ENCODE assay signal across 8 mouse cellular contexts in genomic region chr16:96199913-96200701, GRCm38 (mm10). TPM values are rescaled to one million over a fixed set of nuclear protein-coding genes. Genes with fewer than 3 reads are reported as not detected.
DNase-seq lines count a peak whose midpoint lies in the region; ATAC-seq lines count a peak whose summit lies in the region.

Sh3bgr (plus strand) TSS chr16:96200450.

- H3K4me3 ChIP-seq in embryonic facial prominence, embryonic 15.5 days (replicated peaks) = peak within 1 kb of the TSS; percentile 6
- H3K4me3 ChIP-seq in heart, embryonic 14.5 days (ENCODE audit: control insufficient read depth in 1 of 2, insufficient read depth in 1 of 2, low read depth in 1 of 2, low read length in 2 of 2) = peak within 1 kb of the TSS; percentile 44 to 84
- peak within 1 kb of the TSS; percentile 19; the same call in 1 of the 2 replicates for H3K4me3 ChIP-seq in stomach, embryonic 14.5 days (ENCODE audit: low read depth, low read length)

- no peaks in the 10 kb centered on the region for H3K27me3 ChIP-seq in embryonic facial prominence, embryonic 15.5 days
- no peaks in the 10 kb centered on the region for H3K27me3 ChIP-seq in heart, embryonic 14.5 days (ENCODE audit: control insufficient read depth, insufficient read depth, low read length)
- no peaks in the 10 kb centered on the region for H3K27me3 ChIP-seq in stomach, embryonic 14.5 days (ENCODE audit: control insufficient read depth, insufficient read depth, low read length)

- WGBS in embryonic facial prominence, embryonic 15.5 days = 9% methylated on average over 20 of the region's 20 CpGs
- WGBS in heart, embryonic 14.5 days = under 1% methylated on average over 20 of the region's 20 CpGs
- 5% methylated on average over 20 of the region's 20 CpGs for WGBS in stomach, embryonic 14.5 days

- no peaks in the 10 kb centered on the region for H3K36me3 ChIP-seq in embryonic facial prominence, embryonic 15.5 days
- no peaks in the 10 kb centered on the region for H3K36me3 ChIP-seq in heart, embryonic 14.5 days (ENCODE audit: control insufficient read depth, insufficient read depth, low read length)
- no peaks in the 10 kb centered on the region for H3K36me3 ChIP-seq in stomach, embryonic 14.5 days (ENCODE audit: control insufficient read depth, insufficient read depth, low read length)

- peaks cover 13% of the 10 kb centered on the region; the same call in 1 of the 2 replicates for H3K4me1 ChIP-seq in embryonic facial prominence, embryonic 15.5 days
- H3K4me1 ChIP-seq in heart, embryonic 14.5 days (ENCODE audit: control insufficient read depth in 2 of 2, insufficient read depth in 2 of 2, low read length in 2 of 2) = peaks cover 6 to 18% of the 10 kb centered on the region in 2 experiments
- H3K4me1 ChIP-seq in stomach, embryonic 14.5 days (ENCODE audit: control insufficient read depth, insufficient read depth, low read length) = peaks cover 7% of the 10 kb centered on the region; the same call in 1 of the 2 replicates

- no peak within 1 kb of the TSS for H3K9ac ChIP-seq in embryonic facial prominence, embryonic 15.5 days
- H3K9ac ChIP-seq in heart, embryonic 14.5 days (ENCODE audit: low read length) = peak within 1 kb of the TSS; percentile 79
- H3K9ac ChIP-seq in stomach, embryonic 14.5 days (replicated peaks; ENCODE audit: low read depth, low read length) = peak within 1 kb of the TSS; percentile 8; the same call in 1 of the 2 replicates

- no peak within 1 kb of the TSS; the same call in 1 of the 2 replicates for H3K27ac ChIP-seq in embryonic facial prominence, embryonic 15.5 days (replicated peaks)
- H3K27ac ChIP-seq in heart, embryonic 14.5 days (replicated peaks in 1 of 2; ENCODE audit: control insufficient read depth in 1 of 2, insufficient read depth in 1 of 2, low read depth in 2 of 2, low read length in 2 of 2) = peak within 1 kb of the TSS; percentile 96 to 100
- peak within 1 kb of the TSS; percentile 2; the same call in 1 of the 2 replicates for H3K27ac ChIP-seq in stomach, embryonic 14.5 days (ENCODE audit: low read length)

- no peaks in the 10 kb centered on the region for H3K9me3 ChIP-seq in embryonic facial prominence, embryonic 15.5 days (replicated peaks)
- no peaks in the 10 kb centered on the region for H3K9me3 ChIP-seq in heart, embryonic 14.5 days (ENCODE audit: control insufficient read depth, low read length)
- H3K9me3 ChIP-seq in stomach, embryonic 14.5 days (ENCODE audit: control insufficient read depth, low read depth, low read length) = no peaks in the 10 kb centered on the region

- peak; percentile 63 for ATAC-seq in embryonic facial prominence, embryonic 15.5 days (ENCODE audit: insufficient number of reproducible peaks, low FRiP score, low TSS enrichment, low read depth)
- peak; percentile 96 for ATAC-seq in heart, embryonic 14.5 days (ENCODE audit: insufficient number of reproducible peaks, insufficient read depth, low FRiP score, low read depth)
- ATAC-seq in stomach, embryonic 14.5 days (ENCODE audit: insufficient number of reproducible peaks, insufficient read depth, low FRiP score, low read depth) = peak; percentile 85
- no peak for ATAC-seq in erythroid progenitor cell, adult 5-6 weeks (replicated peaks; ENCODE audit: low FRiP score, poor library complexity, severe bottlenecking)

- peak within 1 kb of the TSS; percentile 39 for H3K4me2 ChIP-seq in embryonic facial prominence, embryonic 15.5 days (replicated peaks)
- peak within 1 kb of the TSS; percentile 76 for H3K4me2 ChIP-seq in heart, embryonic 14.5 days (ENCODE audit: low read length)
- peak within 1 kb of the TSS; percentile 45 for H3K4me2 ChIP-seq in stomach, embryonic 14.5 days (replicated peaks; ENCODE audit: low read depth, low read length)

- DNase-seq in layer of hippocampus, postnatal 10 days (ENCODE audit: low spot score in 2 of 2) = peak; percentile 35 to 52
- DNase-seq in layer of hippocampus, adult 8-10 months (ENCODE audit: low spot score in 2 of 2) = no peak
- peak; percentile 81 for DNase-seq in kidney, postnatal 10 days
- peak; percentile 80 for DNase-seq in lung, postnatal 36 days

RNA-seq across cellular contexts. Expression of gene Sh3bgr, which starts in this region (rescaled TPM):
- 1 to 10 TPM; 2.6 to 3.1 TPM for total RNA-seq in layer of hippocampus, postnatal 10 days (2021)
- total RNA-seq in layer of hippocampus, adult 8-10 months (2022) = 1 to 10 TPM; 1.8 to 2.4 (median 2.2) TPM
- polyA plus RNA-seq in embryonic facial prominence, embryonic 15.5 days (2015; fragmentation: Nextera tagmentation; extraction: Ambion mirVana) = 12.8 and 21.1 TPM in 2 replicates
- 487 and 508 TPM in 2 replicates for polyA plus RNA-seq in heart, embryonic 14.5 days (2014; fragmentation: Nextera tagmentation; extraction: Ambion mirVana)
- polyA plus RNA-seq in stomach, embryonic 14.5 days (2014; fragmentation: Nextera tagmentation; extraction: Ambion mirVana) = 29.7 TPM in 2 replicates
- total RNA-seq in erythroid progenitor cell, adult 5-6 weeks (2015; ENCODE audit: low replicate concordance) = not detected in 2 replicates
- not detected in 2 replicates for total RNA-seq in erythroid progenitor cell, adult 5-6 weeks (2017; ENCODE audit: low replicate concordance)

Comparison
In these comparisons a context has a peak if more than half of its experiments do, and no peak if none do; other contexts are left out.
1. RNA of gene Sh3bgr (polyA plus RNA-seq): 487 to 508 TPM in heart, embryonic 14.5 days; 29.7 TPM in stomach, embryonic 14.5 days and 12.8 to 21.1 TPM in embryonic facial prominence, embryonic 15.5 days; every median in the first group is over 10 times any median in the second.
2. DNase-seq: peak in layer of hippocampus, postnatal 10 days (2 of 2), kidney, postnatal 10 days (single experiment) and lung, postnatal 36 days (single experiment); none in layer of hippocampus, adult 8-10 months (0 of 2).
3. H3K4me3 ChIP-seq: peak in every context shown above with its lines; median percentile 64 in heart, embryonic 14.5 days; 19 in stomach, embryonic 14.5 days; 6 in embryonic facial prominence, embryonic 15.5 days.
4. Peak in every context shown above with its lines, with median percentiles within 50 percentile points of each other: H3K4me2 ChIP-seq.